In genomic region chr1:158267020-158267571, GRCm38 (mm10) we compare ENCODE assay signal across 8 mouse cellular contexts.
A peak's percentile ranks its signal among the peaks of the same experiment; 100 is the strongest.
DNase-seq lines count a peak whose midpoint lies in the region; ATAC-seq lines count a peak whose summit lies in the region.

No protein-coding gene starts in this region.

- peak; percentile 29 to 82 for DNase-seq in adrenal gland, adult (ENCODE audit: inconsistent age in 2 of 2, low spot score in 1 of 2)
- DNase-seq in adrenal gland, adult 8-10 months, result no peak
- peak; percentile 63 for DNase-seq in MN1 (ENCODE audit: low spot score)
- DNase-seq in left cerebral cortex, postnatal 10 days (ENCODE audit: extremely low spot score in 1 of 2, low spot score in 2 of 2), result peak; percentile 46 to 68
- peak; percentile 89 for DNase-seq in midbrain, embryonic 14.5 days
- DNase-seq in telencephalon, adult 2 months (ENCODE audit: low read depth, low spot score), result peak; percentile 57

- no peaks in the 10 kb centered on the region for H3K27me3 ChIP-seq in midbrain, embryonic 14.5 days (ENCODE audit: control insufficient read depth, insufficient read depth, low read length)

- 12% methylated on average over 8 of the region's 8 CpGs for WGBS in midbrain, embryonic 14.5 days

- peak; percentile 86 for ATAC-seq in common myeloid progenitor, adult 5-6 weeks (replicated peaks; ENCODE audit: low read depth, poor library complexity, severe bottlenecking)
- peak; percentile 37 to 48; a peak in 2 of 4 replicates for ATAC-seq in hematopoietic stem cell, adult 5-6 weeks (replicated peaks in 1 of 2; ENCODE audit: insufficient read depth in 1 of 2, low FRiP score in 2 of 2, low TSS enrichment in 1 of 2, low read depth in 1 of 2, poor library complexity in 2 of 2, severe bottlenecking in 2 of 2)
- ATAC-seq in midbrain, embryonic 14.5 days (ENCODE audit: low FRiP score, low TSS enrichment), result peak; percentile 67

- peak overlapping the region; percentile 49; the same call in 1 of the 2 replicates for H3K27ac ChIP-seq in midbrain, embryonic 14.5 days (replicated peaks; ENCODE audit: low read depth, low read length)

- intact Hi-C loops in left cerebral cortex, postnatal 10 days (cut with DNase I), result loop anchor here (2.0 to 10.0 kb wide), 2 partner anchors 388 to 522 kb away; no protein-coding TSS in a partner anchor

- H3K9me3 ChIP-seq in midbrain, embryonic 14.5 days (ENCODE audit: control insufficient read depth, low read length), result no peaks in the 10 kb centered on the region

- no peak overlapping the region for H3K4me3 ChIP-seq in midbrain, embryonic 14.5 days (replicated peaks; ENCODE audit: low read depth, low read length)

- H3K4me1 ChIP-seq in midbrain, embryonic 14.5 days (ENCODE audit: control insufficient read depth, insufficient read depth, low read length), result peaks cover 12% of the 10 kb centered on the region

- no peak overlapping the region for H3K4me2 ChIP-seq in midbrain, embryonic 14.5 days (ENCODE audit: low read length)

- no peak overlapping the region for H3K9ac ChIP-seq in midbrain, embryonic 14.5 days (replicated peaks; ENCODE audit: low read length)

- no peaks in the 10 kb centered on the region for H3K36me3 ChIP-seq in midbrain, embryonic 14.5 days (ENCODE audit: control insufficient read depth, insufficient read depth, low read length)
